Mouse (Mus musculus) ES-Bruce4 (cell line): ENCODE results near the gene Atp2b2.

Experiments used
- CTCF ChIP-seq: IDR thresholded peaks from one replicate; pipeline ENCODE4 v1.8.1; 2011; ENCODE audit warnings: low read depth, low read length
- EP300 ChIP-seq: IDR thresholded peaks from 2 replicates; pipeline ENCODE4 v1.6.1; 2011; ENCODE audit warnings: low read depth, low read length; ENCODE audit not compliant: insufficient read depth
- POLR2A ChIP-seq: IDR thresholded peaks from one replicate; pipeline ENCODE4 v1.8.1; 2011; ENCODE audit warnings: low read length; ENCODE audit not compliant: insufficient read depth

- TF ChIP-seq CTCF (no peak), EP300 (no peak), POLR2A (no peak)
Measured at GRCm38 (mm10) chr6:113939442-113939841, 103.0 kb downstream of the Atp2b2 start.
